Mouse (Mus musculus) CD4-positive helper T cell, adult 2 months (primary cell): Measurements from ENCODE around the gene Cda.

Source experiments
- DNase-seq: peaks from one replicate; pipeline ENCODE4 v3.0.0-alpha.2; 2012; ENCODE audit warnings: low read depth, missing footprints, low spot score

The Cda gene

DNA sequence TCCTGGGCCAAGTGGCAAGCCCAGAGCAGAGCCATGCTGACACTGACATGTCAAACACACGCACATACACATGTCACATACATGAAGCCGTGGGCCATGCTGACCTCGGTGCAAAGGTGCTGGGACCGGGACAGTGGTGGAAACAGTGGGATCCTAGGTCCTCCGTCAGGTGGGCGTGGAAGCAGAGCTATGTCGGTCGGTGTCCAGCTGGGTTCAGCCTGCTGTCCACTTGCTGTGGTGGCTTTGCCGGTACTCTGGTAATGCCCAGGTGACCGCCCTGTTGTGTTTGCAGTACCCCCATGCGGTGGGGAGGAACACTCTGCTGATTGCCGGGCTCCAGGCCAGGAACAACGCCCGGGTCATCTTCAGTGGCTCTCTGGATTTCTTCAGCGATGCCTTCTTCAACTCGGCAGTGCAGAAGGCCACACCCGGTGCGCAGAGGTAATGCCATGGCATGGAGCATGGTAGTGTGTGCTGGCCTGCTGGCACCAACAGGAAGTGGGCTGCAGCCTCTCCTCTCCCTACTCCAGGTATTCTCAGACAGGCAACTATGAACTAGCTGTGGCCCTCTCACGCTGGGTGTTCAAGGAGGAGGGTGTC, 57.4 kb downstream of the Cda start:
- no peak for DNase-seq

DNA sequence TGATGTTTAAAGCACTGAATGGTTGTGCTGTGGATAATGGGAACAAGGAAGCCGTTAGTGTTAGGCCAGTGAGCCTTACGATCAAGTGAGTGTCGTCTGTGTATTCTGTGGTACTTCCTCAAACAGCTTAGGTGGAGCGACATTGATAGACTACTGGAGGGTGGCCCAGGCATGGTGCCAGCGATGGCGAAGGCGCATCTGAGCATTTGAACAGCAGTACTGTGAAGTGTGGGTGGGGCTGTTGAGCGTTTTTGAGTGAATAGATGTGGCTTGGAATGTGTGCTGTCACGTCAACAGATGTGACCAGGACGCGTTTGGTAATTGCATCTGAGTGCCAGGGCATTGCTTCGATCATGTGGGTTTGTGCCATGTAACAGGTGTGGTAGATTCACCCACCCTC, 60.1 kb downstream of the Cda start:
- no peak for DNase-seq

DNA sequence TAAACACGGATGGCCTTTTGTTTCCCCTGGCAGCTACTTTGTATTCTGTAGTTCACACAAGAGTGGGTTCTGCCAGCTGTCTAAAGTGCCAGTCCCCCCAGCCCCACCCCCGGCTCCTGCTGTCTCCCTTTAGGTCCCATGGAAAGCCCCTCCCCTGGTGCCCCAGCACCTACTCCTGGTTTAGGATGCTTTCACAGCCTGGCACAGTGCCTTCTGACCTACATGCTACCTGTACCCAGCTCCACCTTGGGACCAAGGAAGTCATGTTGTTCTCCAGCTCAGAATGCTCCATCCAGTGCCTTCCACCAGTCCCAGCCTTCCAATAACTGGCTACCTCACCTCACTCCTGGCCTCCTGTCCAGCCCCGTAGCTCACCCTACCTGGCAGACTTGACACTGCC, 60.8 kb downstream of the Cda start:
- DNase-seq: no peak

DNA sequence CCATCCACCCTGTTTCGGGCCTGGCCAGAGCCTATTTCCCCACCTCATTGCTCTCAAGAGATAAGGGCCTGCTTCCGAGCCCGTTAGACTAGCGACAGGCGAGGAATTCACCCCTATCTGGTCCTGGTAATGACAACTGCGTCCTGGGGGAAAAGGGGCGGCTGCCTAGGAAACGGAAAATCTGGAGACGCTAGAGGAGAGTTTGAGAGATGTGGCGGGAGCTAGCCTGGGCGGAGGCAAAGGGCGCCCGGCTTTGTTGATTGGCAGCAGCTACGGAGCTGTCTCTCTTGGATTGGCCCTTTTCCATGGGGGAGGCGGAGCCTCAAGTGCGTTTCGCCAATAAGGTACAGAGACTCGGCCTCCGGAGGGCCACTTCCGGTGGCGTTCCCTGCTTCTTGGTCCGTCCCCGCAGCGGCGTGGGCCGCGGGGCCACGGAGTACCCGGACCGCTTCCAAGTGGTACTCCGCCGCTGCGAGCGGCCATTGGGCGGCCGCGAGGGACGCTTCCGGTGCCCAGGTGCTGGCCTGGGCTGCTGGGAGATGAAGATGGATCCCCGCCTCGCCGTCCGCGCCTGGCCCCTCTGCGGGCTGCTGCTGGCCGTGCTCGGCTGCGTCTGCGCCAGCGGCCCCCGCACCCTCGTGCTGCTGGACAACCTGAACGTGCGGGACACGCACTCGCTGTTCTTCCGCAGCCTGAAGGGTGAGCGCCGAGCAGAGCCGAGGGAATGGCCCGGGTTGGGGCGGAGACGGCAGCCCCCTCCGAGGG, 63.3 kb downstream of the Cda start, which contains the start of gene Ddost:
Ddost (plus strand) TSS at position 391 of the 765 bp plus-strand sequence.
- peak; percentile 99 for DNase-seq

DNA sequence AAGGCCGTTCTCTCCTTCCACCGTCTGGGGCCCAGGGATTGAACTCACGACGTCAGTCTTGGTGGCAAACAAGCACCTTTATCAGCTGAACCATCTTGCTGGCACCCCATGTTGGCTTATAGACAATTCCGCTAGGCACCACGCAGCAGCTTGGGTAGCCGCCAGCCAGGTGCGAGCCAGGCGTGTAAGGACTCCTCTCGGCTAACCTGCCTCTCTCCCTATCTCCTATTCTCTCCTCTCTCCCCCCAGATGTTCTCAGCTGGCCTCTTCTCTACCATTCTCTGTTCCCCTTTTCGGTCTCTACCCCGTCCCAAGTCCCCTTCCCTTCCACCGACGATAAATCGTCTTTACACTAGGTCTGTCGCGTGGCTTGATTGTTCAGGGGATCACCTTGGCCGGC, 64.0 kb downstream of the Cda start:
- DNase-seq: no peak

DNA sequence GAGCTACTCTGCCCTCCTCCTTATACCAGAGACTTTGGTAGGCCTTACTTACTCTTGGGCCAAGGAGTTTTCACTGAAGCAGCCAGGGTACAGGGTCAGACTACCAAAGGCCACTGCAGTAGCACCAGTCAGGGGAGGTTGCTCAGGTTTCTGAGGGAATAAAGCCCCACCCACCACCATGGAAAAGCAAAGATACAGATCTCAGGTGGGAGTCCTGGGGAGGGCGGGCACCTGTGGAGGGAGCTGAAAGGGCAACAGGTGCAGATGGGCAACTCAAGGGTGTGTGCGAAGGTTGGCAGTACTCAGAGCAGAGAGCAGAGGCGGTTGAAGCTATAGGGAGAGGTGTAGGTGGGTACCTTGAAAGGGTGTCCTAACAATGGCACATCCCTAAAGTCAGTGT, 64.8 kb downstream of the Cda start:
- DNase-seq: no peak

DNA sequence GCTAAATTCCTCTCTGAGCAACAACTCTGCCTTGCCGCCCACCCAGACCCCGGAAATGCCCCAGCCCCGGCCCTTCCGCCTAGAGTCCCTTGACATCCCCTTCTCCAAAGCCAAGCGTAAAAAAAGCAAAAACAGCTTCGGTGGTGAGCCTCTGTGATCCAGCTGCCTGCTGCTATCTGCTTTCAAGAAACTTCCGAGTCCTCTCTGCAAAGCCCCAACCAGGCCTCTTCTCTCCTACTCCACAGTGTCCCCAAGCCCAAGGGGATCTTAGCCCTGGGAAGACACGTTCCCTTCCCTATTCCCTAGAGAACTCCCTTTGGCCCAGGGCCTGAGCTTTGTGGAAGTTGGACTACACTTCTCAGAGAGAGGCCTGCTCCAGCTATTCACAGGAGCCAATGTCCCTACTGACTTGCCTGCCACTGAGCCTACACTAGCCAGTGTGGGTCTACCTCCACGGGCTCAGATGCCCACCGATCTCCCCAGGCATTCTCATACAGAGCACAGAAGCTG, 66.5 kb downstream of the Cda start:
- DNase-seq: no peak

DNA sequence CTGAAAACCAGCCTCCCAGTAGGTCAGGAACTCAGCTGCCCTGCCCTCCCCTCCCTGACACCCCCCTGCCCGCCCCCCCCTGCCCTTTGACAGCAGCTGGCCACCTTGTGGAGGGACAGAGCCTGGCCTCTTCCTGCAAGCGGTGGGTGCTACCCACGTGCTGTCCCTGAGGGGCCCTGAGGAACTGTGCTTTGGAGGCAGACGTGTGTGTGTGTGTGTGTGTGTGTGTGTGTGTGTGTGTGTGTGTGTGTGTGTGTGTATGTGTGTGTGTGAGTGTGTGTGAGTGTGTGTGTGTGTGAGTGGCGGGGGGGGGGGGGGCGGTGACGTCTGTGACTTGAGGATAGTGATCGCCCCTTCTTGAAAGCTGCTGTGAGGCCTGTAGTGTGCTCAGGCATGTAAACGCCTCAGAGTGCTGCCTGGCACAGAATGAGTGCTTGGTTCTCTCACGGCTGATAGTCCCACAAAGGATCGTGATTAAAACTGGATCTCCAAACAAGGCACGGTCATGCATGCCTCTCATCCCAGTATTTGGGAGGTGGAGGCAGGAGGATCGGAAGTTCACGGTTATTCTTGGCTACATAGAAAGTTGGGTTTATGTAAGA, 73.7 kb downstream of the Cda start:
- DNase-seq: no peak

DNA sequence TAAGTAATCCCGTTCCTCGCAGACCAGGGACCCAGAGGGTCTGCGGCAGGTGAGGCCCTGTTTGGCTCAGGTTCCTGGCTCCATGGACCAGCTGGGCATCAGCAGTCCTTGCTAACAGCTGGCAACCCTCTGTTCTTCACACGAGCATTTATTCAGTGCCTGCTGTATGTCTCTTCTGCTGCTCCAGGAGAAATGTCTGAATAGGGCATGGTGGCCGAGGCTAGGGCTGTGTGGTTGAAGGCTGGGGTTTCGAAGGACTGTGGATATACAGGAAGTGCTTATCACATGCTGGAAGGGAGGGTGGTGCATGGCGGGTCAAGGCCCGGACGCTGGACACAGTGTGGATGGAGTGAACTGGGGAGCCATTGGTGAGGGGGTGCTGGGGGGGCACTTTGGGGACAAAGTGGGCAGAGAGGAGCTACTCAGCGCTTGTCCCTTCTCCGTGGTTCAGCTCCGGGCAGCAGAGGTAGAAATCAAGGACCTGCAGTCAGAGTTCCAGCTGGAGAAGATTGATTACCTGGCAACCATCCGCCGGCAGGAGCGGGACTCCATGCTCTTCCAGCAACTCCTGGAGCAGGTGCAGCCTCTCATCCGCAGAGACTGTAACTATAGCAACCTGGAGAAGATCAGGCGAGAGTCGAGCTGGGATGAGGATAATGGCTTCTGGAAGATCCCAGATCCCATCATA, 74.4 kb downstream of the Cda start:
- no peak for DNase-seq

DNA sequence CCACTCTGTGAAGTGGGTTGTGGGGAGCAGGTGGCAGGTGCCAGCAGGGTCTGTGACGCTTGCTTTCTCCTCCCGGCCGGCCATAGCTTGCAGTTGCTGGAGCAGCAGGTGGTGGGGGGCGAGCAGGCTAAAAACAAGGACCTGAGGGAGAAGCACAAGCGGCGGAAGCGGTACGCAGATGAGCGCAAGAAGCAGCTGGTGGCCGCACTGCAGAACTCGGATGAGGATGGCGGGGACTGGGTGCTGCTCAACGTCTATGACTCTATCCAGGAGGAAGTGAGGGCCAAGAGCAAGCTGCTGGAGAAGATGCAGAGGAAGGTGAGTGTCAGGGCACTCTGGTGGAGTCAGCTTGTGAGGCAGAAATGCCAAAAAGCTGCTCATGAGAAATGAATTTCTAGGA, 75.8 kb downstream of the Cda start:
- no peak for DNase-seq

DNA sequence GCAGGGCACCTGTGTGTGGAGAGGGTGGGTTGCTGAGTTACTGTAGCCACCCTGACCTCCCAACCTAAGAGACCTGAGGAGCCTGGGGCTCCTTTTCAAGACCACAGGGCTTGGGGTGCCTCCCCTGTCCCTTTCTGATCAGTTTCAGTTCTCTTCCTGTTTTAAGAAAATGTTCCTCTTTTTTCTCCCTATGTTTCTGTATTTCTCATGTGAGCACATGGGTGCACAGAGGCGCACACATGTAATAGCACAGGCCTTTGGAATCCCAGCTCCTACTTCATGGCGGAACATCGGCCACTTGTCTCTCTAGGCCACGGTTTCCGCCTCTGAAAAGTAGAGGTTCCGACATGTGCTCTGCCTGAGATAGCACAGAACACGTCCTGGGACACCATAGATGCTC, 79.1 kb downstream of the Cda start:
- DNase-seq: no peak
